Mouse (Mus musculus) central nervous system, embryonic 14 days (tissue): ENCODE data around the gene Drap1. TPM values are rescaled to one million over a fixed set of nuclear protein-coding genes. Genes with fewer than 3 reads are reported as not detected.

ENCODE experiments used
- polyA plus RNA-seq: library from polyadenylated mRNA; depleted of rRNA; stranded (reverse); fragments of >200 nt; gene quantifications from 2 replicates; pipeline ENCODE4 v1.2.3, GENCODE M21; 2012; rRNA removed

Gene Drap1
- polyA plus RNA-seq: 304 and 309 TPM in 2 replicates

GRCm38 (mm10) chr19:5424782-5425741 is at the start of gene Drap1, which contains the start of gene AI837181:
TSS of gene Drap1 (minus strand) at chr19:5424979.
TSS of gene AI837181 (plus strand) at chr19:5425144.

GRCm38 (mm10) chr19:5473720-5474119 is 48.9 kb upstream of the Drap1 start, which contains the start of gene Efemp2:
TSS of gene Efemp2 (plus strand) at chr19:5473954.

GRCm38 (mm10) chr19:5468374-5468773 is 43.6 kb upstream of the Drap1 start, which contains the start of gene Ctsw:
TSS of gene Ctsw (minus strand) at chr19:5468507.

GRCm38 (mm10) chr19:5460465-5460911 is 35.7 kb upstream of the Drap1 start, which contains the start of gene Fibp:
TSS of gene Fibp (plus strand) at chr19:5460615.

GRCm38 (mm10) chr19:5457746-5458442 is 33.1 kb upstream of the Drap1 start, which contains the start of gene Ccdc85b:
TSS of gene Ccdc85b (minus strand) at chr19:5457894.

GRCm38 (mm10) chr19:5447515-5448353 is 23.0 kb upstream of the Drap1 start, which contains the start of gene Fosl1:
TSS of gene Fosl1 (plus strand) at chr19:5447547.

GRCm38 (mm10) chr19:5402293-5402692 is 22.5 kb downstream of the Drap1 start, which contains the start of gene Tsga10ip:
TSS of gene Tsga10ip (minus strand) at chr19:5402526.

GRCm38 (mm10) chr19:5388588-5389242 is 36.1 kb downstream of the Drap1 start, which contains the start of gene Sart1:
TSS of gene Sart1 (minus strand) at chr19:5388703.

Other genes starting within 250 kb of the Drap1 start
- 45.1 and 54.2 TPM in 2 replicates for gene Pacs1, start 151.9 kb downstream of the Drap1 start, polyA plus RNA-seq
- 197 and 209 TPM in 2 replicates for gene Sf3b2, start 129.5 kb downstream of the Drap1 start, polyA plus RNA-seq
- 35.0 and 36.4 TPM in 2 replicates for gene Gal3st3, start 126.6 kb downstream of the Drap1 start, polyA plus RNA-seq
- gene Catsper1, start 89.2 kb downstream of the Drap1 start, polyA plus RNA-seq: not detected in 2 replicates
- 2.2 and 2.4 TPM in 2 replicates for gene Cst6, start 75.4 kb downstream of the Drap1 start, polyA plus RNA-seq
- 42.2 and 43.6 TPM in 2 replicates for gene Eif1ad, start 58.2 kb downstream of the Drap1 start, polyA plus RNA-seq
- 200 and 202 TPM in 2 replicates for gene Banf1, start 57.8 kb downstream of the Drap1 start, polyA plus RNA-seq
- gene Sart1, start 36.3 kb downstream of the Drap1 start, polyA plus RNA-seq: 89.8 and 93.4 TPM in 2 replicates
- gene Tsga10ip, start 22.5 kb downstream of the Drap1 start, polyA plus RNA-seq: 0.05 TPM in 1 of 2 replicates, not detected in the other
- 76.5 and 85.9 TPM in 2 replicates for gene AI837181, start 165 bp upstream of the Drap1 start, polyA plus RNA-seq
- 0.05 TPM in 1 of 2 replicates, not detected in the other for gene Fosl1, start 22.6 kb upstream of the Drap1 start, polyA plus RNA-seq
- 10.6 and 11.6 TPM in 2 replicates for gene Ccdc85b, start 32.9 kb upstream of the Drap1 start, polyA plus RNA-seq
- gene Fibp, start 35.6 kb upstream of the Drap1 start, polyA plus RNA-seq: 216 and 221 TPM in 2 replicates
- 2.6 and 2.7 TPM in 2 replicates for gene Ctsw, start 43.5 kb upstream of the Drap1 start, polyA plus RNA-seq
- gene Efemp2, start 49.0 kb upstream of the Drap1 start, polyA plus RNA-seq: 50.0 and 85.2 TPM in 2 replicates
- gene Mus81, start 63.4 kb upstream of the Drap1 start, polyA plus RNA-seq: 57.1 and 64.2 TPM in 2 replicates
- 1,583 and 1,664 TPM in 2 replicates for gene Cfl1, start 65.5 kb upstream of the Drap1 start, polyA plus RNA-seq
- gene 1700020D05Rik, start 78.8 kb upstream of the Drap1 start, polyA plus RNA-seq: 3.8 and 4.0 TPM in 2 replicates
- 103 and 108 TPM in 2 replicates for gene Snx32, start 85.6 kb upstream of the Drap1 start, polyA plus RNA-seq
- 0.05 and 0.56 TPM in 2 replicates for gene Ovol1, start 135.7 kb upstream of the Drap1 start, polyA plus RNA-seq
- gene Ap5b1, start 143.0 kb upstream of the Drap1 start, polyA plus RNA-seq: 2.4 and 2.5 TPM in 2 replicates
- gene Rnaseh2c, start 176.9 kb upstream of the Drap1 start, polyA plus RNA-seq: 90.9 and 107 TPM in 2 replicates
- 155 and 159 TPM in 2 replicates for gene Kat5, start 185.3 kb upstream of the Drap1 start, polyA plus RNA-seq
- gene Rela, start 212.5 kb upstream of the Drap1 start, polyA plus RNA-seq: 38.6 and 41.9 TPM in 2 replicates
- 25.8 and 34.4 TPM in 2 replicates for gene Sipa1, start 238.7 kb upstream of the Drap1 start, polyA plus RNA-seq